Mouse (Mus musculus): Measurements from ENCODE around the gene Tcaim.

GRCm38 (mm10) chr9:122805053-122805844 lies at the start of gene Tcaim:
- TF ChIP-seq CTCF (IDR thresholded peaks at IDR 0.05; ENCODE audit: insufficient read depth, low read length) = no peak
- peak; percentile 68; the same call in 1 of the 2 replicates for TF ChIP-seq POLR2A (IDR thresholded peaks at IDR 0.05; ENCODE audit: borderline replicate concordance, extremely low read depth, low read depth, low read length)

All from lung, adult 2 months (tissue).